Mouse (Mus musculus): ENCODE results near the gene Clasrp.
A peak's percentile ranks its signal among the peaks of the same experiment; 100 is the strongest.

Clasrp gene

DNA sequence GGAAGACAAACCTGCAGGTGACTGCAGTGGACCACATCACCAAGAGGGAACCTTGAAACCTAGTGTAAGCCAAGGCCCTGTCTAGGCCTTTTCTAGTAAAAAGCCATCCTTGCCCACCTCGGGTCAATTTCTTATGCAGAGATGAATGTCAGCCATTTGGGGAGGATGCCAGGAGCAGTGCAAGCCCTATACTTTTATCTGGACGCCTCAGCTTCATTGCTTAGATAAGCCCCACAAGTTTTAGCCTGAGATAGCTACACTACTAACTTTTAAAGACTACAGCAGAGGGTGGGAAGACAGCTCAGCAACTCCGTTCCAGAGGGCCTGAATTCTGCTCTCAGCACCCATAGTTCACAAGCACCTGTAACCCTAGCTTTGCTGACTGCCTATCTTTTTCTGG is 40.4 kb downstream of the Clasrp start:
- DNase-seq (ENCODE audit: low spot score in 2 of 2) = no peak

DNA sequence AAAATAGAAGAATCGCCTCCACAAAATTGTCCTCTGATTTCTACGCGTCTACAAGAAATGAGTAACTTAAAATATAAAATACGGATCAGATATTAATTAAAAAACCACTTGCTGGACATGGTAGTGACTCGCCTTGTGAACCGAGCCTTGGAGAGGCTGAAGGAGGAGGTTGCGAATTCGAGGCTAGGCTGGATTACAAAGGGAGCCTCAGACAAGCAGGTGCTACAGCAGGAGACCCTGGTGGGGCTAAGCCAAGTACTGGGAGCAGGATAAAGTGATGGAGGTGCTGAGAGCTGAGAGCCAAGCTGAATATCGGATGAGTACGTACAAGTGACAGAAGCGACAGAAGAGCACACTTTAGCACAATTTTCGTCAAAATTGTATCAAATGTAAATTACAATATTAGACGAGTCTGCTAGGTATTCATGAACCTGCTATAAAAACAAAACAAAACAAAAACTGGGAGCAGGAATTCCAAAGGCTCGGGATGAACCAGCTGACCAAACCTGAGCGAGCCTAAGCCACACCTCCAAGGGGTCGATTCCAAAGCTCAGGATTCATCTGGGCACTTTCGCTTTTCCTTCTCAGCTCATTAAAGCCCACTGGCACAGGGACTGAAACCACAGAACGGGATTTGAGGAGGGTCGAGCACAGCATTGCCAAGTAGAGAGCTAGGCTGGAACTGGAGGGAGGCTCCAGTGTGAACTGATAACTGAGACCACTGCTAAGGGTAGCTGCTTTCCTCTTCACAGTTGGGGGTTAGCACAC is 41.5 kb downstream of the Clasrp start, which contains the start of gene Ppp1r37:
Ppp1r37 (minus strand) TSS at position 434 of the 768 bp plus-strand sequence.
- no peak for DNase-seq (ENCODE audit: low spot score in 2 of 2)

DNA sequence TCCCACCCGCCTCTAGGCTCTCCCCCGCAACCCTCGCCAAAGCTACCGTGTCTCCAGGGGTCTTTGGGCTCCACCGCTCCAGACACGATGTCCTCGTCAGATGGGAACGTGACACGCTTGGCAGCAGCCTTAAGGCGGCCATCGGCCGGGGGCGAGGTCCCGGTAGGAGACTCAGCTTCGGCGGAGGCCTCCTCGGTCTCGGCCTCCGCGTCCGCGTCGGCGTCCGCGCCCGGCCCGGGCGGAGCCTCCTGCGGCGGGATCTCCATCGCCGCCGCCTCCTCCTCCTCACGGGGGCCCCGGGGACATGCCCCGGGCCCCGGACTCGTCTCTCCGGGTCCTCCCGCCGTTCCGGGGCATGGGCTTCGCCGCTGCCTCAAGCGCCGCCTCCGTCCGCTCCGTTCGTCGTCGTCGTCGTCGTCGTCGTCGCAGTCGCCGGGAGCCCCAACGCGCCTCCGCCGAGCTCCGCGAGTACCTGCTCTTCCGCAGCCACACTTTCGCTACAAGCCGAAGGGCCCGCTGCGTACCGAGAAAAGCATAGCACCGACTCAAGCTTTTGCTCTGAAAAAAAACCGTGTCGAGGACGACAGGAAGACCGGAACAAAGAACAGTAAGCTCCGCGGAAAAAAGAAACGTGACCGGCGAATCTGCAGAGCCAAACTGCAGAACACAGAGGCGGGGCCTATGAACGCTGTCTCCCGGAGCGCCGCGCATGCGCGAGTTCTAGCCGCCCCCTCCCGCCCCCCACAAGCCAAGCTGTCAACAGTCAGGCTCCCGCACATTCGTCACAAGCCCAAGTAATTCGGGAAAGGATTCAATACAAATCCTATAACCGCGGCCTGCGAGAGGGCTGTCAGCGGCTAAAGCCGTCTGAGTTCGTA is 42.3 kb downstream of the Clasrp start:
- peak; percentile 79 to 93 for DNase-seq (ENCODE audit: low spot score in 2 of 2)

DNA sequence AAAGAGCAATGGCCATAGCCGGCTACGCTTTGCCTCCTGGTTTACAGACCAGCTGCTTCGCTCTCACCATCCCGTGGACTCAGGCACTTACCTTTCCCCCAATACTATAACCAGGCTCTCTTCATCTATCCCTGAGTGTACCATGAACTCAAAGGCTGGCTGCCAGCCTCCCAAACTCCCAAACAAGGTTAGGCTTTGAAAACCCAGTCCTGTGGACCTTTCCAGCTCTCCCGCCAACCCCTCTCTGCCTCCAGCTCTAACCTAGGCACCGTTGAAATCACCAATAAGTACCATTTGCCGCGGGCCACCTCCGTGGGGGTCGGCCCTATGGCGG is 42.9 kb downstream of the Clasrp start:
- no peak for DNase-seq (ENCODE audit: low spot score in 2 of 2)

DNA sequence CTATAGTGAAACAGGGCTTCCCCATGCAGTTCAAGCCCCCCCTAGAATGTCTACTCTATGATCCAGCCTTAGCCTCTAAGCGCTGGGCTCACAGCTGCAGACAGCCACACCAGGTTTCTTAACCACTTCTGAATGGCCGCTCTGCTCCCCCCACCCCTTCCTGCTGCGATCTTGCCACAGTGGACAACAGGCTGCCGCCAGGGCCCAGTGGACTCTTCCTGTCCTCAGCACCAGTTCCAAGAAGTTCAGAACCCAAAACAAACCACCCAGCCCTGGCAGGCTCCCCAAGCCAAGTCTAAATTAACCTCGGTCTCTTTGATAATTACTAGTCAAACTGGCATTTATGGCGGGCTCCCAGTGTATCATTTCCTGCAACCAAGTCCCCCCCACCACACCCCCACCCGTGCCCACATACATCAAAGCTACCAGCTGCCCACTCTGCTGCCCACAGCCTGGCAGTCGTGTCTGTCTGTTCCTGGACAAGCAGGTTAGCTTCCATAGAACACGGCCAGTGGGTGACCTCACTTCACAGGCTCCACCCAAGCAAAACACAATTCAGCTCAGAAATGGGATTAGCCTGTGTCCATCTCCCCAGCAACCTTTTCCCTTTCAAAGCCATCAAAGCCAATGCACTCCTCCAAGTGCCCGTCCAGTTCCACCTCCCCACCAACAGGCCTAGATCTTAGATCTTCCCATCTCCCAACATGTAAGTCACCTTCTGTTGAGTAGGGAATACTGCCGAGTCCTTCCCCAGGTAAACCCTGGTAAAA is 43.6 kb downstream of the Clasrp start:
- no peak for DNase-seq (ENCODE audit: low spot score in 2 of 2)

DNA sequence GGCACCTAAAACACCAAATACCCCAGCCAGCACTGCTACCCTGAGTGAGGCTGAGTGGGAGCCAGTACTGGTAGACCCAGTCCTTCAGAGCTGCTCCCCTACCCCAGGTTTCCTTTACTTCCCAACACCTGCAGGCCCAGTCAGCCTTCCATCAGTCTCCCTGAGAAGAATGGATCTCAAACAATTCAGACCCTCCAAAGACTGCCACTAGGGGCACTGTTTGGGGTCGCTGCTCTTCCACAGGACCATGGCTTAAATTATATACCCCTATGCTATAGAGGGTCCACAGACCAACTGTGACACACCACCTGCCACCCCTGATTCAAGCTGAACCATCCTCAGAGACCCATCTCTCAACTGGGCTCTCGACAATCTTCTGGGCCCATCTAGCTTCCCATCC is 45.3 kb downstream of the Clasrp start:
- peak in 1 of 2 experiments; percentile 29 for DNase-seq (ENCODE audit: low spot score in 2 of 2)

DNA sequence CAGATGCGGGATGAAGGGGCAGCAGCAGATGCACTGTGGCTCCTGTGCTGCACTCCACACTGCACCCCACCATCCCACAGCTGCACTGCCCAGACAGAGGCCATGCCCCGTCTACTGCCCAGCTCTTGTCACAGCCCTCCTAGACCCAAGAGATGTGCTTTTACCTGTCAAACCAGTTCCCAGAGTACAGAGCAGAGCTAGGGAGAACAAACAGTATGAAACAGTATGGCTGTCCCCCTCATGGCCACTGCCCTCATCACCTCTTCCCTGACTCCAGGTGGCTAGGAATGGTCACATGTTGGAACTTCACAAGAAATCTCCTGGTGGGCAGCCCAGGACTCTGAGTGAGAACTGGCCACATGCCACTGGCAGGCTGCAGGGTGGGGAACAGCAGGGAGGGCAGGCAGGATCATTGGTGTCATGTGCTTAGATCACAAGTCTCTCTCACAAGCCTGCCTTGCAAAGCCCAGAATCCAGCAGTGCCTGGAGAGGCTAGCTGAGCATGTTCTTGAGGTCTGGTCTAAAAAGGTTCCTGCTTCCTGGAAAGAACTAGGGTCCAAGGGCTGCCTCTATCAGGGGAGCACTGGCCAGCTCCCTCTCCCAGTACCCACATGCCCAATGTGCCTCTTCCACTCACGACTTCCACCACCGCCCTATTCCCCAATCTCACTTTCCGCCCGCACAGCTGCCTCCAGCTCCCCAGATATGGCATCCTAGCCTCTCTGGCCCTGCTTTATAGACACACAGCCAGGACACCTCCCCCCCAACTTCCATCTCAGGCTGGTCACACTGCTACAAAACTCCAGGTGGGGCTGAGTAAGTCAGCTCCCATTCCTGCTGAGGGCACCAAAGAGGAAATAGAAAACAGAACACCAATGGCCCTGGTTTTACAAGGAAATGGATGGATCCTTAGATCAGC is 46.0 kb downstream of the Clasrp start:
- no peak for DNase-seq (ENCODE audit: low spot score in 2 of 2)

DNA sequence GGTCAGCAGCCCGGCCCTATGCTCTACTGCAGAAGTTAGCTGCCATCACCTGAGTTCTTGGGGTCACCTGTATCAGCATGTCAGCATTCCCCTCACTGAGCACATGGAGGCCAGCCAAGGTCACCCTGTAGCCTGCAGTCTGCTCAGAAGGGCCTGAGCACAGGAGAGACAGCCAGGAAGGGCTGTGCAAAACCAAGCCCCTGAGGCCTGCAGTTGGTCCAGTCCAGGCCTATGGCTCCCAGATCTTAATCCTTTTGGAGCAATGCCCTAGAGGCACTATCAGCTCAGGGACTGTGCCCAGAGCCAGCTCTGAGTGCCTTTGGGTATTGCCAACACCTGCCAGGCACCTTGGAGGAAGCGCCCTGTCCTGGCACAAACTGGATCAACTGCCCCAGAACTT is 47.2 kb downstream of the Clasrp start:
- DNase-seq (ENCODE audit: low spot score in 2 of 2) = no peak

DNA sequence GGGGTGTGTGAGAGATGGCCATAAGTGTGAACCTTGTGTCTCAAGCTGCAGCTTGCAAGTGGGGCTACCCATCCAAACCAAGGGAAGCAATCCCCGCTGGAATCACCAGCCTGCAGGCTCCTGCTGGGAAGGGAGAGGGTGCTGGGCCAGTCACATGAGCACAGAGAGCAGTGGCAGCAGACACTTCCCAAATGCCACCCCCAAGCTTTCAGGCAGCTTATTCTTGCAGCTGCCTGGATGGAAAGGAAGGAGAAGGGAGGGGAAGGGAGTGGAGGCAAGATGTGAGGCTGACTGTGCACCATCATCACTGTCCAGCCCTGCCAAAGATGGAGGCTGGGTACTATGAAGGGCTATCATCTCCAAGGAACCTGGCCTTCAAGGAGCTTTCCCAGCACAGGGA is 50.1 kb downstream of the Clasrp start:
- no peak for DNase-seq (ENCODE audit: low spot score in 2 of 2)

DNA sequence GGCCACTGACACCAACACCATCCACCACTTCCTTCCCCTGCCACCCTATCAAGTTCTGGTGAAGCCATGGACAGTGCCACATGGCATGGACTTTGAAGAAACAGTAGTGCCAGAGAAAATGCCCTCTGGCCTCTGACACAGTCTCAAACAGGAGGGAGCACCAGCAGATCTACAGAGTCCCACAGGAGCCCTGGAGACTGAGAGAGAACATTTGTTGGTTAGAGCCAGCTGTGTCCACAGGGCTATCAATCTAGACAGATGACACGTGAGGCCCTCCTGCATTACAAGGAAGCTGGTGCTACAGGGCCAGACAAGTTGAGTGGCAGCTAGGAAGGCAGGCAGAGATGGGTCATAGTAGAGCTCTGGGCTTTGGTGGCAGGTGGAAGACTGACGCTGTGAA is 51.8 kb downstream of the Clasrp start:
- DNase-seq (ENCODE audit: low spot score in 2 of 2) = no peak

DNA sequence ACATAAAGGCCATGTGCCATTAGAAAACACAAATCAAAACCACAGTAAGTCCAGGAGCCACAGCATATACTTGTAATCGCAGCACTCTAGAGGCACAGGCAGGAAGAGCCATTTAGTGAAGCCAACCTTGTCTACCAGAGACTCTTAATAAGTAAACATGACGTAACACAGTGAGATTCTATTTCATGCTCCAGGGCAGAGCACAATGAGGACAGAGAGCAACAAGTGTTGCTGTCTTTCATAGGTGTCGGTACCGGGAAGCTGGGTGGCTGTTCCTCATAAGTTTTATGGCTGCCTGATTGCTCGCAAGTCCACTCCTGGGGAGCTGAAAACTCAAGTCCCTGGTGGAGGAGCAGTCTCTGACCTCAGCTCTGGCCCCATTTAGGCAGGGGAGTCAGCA is 52.7 kb downstream of the Clasrp start:
- no peak for DNase-seq (ENCODE audit: low spot score in 2 of 2)

DNA sequence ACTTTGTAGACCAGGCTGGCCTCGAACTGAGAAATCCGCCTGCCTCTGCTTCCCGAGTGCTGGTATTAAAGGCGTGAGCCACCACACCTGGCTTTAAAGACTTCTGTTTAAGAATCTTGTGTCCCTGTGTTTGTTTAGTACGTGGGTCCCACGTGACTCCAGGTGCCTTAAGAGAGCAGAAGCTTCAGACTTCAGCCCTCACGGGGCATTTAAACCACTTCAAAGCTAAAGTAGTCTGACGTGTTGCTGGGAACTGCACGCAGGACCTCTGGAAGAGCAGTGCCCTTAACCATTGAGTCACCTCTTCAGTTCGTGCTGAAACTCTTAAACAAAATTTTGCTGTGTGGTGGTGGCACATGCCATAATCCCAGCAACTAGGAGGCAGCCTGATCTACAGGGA is 54.9 kb downstream of the Clasrp start:
- no peak for DNase-seq (ENCODE audit: low spot score in 2 of 2)

DNA sequence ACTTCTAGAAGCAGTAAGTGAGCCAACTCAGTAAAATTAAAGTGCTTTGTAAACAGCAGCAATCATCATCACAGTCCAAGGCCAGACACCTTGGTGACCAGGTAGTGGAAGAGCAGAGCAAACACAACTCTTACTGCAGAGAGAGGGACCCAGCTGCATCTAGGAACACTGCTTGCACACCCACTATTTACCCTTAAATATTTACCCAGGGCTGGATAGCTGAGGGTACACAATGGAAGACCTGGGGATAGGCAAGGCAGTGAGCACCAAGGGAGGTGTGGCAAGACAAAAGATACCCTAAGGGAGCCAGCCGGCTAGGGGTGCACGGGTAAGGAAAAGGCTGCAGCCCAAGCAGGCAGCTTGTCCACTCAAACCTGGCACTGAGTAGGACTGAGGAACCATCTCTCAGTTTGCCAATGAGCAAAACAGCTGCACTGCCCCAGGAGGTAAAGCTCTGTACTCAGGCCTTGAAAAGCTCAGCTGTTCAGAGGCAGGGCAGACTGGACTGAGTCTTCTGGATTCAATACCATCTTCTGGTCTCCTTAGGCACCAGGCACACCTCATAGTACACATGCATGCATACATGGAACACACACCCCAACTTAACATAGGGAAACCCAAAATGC is 56.8 kb downstream of the Clasrp start:
- no peak for DNase-seq (ENCODE audit: low spot score in 2 of 2)

DNA sequence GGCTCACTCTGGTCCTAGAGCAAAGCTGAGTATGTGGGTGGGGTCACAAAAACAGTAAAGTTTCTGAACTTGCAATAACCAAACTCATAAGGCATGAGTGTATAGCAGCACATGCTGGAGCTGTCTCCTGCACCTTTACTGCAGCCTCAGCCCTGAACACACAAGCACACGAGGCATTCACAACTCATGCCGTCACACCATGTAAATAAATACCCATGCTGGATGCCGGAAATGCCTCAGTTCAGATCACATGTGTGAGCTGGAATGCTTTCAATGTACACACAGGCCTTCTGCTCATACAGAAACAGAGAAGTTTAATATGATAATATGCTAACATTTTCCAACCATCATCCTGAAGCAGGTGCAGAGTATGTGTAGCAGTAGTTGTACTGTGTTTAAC is 58.3 kb downstream of the Clasrp start:
- no peak for DNase-seq (ENCODE audit: low spot score in 2 of 2)

DNA sequence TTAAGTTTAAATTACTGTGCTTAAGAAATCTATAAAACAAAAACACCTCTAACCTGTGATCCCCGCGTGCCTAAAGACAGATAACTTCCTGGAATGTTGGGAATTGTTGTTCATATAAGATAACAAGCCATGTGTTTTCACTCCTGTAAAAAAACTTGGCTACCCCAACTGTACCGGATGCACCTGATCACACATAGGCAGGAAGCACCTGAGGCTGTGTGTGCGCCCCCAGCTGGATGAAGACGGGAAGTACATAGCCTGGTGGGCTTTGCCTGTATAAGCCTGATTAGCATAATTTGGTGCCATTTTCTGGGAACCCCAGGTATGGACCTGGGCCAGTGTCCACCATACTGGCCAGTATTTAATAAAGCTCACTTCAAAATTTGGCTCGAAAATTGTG is 60.7 kb downstream of the Clasrp start:
- DNase-seq (ENCODE audit: low spot score in 2 of 2) = peak; percentile 57 to 65

DNA sequence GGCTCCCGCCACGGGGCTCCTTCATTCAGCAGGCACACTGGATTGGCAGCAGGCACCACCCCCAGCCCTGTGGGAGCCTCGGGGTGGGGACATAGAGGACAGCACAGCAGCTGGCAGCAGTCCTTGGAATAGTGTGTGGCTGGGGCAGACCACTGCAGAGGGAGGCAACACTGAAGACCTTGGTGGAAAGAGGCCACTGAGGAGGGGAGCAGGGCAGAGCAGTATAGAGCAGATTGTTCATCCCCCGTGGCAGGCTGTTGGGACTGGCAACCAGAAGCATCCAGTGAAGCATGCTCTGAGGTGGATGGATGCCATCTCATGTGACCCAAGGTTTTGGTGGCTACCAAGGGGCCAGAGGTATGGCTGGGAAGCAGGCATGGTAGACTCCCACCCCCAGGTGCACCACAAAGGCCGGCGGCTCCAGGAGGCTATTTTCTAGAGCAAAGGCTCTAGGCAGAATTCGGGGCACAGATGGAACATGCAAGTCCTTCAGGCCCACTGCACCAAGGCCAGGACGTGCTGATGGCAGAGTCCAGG is 62.1 kb downstream of the Clasrp start:
- no peak for DNase-seq (ENCODE audit: low spot score in 2 of 2)

DNA sequence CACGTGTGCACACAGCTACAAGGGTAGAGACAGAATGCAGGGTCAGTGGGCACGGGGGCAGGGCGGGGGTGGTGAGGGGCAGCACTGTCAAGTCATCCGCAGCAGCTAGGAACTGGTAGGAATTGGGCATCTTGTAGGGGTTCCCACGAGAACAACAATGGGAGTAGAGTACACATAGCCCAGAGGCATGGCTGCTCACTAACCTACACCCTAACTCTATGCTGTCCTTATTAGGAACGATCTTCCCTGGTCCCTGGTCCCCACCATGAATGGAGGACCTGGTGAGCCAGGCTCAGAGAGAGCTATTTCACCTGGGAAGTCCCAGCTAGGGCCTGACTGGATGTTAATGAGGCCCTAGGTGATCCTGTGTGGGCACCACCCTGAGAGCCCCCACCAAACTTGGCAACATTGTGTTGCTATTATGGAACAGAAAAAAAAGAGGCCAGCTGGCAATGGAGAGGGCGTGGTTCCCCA is 62.6 kb downstream of the Clasrp start:
- DNase-seq (ENCODE audit: low spot score in 2 of 2) = no peak

DNA sequence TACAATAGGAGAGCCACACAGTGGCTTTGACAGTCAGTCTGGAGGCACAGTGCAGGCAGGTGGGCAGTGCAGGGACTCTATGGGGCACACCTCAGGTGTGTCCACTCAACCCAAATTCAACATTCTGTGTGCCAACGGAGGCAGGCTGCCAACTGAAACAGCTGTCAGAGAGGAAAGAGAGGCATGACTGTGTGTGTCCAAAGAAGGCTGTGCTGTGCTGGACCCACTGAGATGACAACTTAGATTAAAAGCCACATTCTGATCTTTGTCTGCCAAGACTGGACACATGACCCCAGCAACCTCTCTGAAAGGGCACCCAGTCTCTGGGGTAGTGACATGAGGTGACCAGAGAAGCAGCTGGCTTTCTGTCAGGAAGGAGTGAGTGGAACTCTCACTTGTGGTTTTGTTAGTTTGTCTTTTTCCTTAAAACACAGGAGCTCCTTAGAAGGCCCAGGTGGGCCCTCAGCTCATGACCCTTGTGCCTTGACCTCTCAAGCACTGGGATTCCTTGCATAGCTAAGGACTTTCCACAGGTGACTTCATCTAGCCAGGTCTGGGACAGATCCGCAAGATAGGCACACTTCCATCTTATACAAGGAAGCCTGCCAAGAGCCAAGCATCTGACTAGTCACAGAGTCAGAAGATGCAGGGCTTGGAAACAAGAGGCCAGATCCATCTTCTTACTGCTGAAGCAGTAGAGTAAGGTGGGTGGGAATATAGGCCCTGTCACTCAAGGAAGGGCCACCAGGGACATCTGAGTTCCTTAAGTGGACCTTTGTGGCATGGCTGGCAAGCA is 63.3 kb downstream of the Clasrp start:
- DNase-seq (ENCODE audit: low spot score in 2 of 2) = no peak

DNA sequence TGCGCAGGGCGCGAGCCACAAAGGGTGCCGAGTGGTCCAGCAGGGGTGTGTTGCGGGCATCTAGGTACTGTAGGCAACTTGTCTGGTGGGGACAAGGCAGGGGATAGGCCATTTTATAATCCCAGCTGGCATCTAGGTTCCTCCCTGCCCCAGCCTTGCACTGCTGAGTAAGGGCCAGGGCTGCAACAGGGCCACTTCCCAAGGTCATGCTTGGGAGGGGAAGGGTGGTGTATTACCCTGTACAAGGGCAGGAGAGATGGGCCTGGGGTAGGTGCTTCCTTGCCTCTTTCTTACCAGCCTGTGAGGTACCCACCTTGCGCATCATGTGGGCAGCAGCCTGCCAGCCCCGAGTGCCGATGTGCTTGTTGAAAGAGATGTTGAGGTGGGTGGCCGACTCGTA is 69.6 kb downstream of the Clasrp start:
- no peak for DNase-seq (ENCODE audit: low spot score in 2 of 2)

DNA sequence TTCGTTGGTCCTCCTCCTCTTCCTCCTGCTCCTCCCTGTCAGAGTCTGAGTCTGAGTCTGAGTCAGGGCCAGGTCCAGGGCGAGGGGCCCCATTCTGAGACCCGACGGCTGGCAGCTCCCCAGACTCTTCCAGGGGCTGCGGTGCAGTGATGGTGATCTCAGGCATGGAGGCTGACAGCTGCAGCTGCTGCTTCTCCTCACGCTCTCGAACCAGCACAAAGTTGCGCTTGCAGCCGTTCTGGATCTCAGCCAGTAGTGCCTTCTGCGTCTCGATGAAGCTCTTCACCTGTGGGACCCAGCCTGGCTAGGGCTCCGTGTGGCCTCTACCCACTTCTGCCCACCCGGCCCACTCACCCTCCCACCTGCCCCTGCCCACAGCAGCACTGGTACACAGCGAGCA is 72.0 kb downstream of the Clasrp start:
- no peak for DNase-seq (ENCODE audit: low spot score in 2 of 2)

All from thymus, postnatal 10 days (tissue).